Mouse (Mus musculus): ENCODE measurements around the gene Ncbp3.
A peak's percentile ranks its signal among the peaks of the same experiment; 100 is the strongest.

Gene Ncbp3

DNA sequence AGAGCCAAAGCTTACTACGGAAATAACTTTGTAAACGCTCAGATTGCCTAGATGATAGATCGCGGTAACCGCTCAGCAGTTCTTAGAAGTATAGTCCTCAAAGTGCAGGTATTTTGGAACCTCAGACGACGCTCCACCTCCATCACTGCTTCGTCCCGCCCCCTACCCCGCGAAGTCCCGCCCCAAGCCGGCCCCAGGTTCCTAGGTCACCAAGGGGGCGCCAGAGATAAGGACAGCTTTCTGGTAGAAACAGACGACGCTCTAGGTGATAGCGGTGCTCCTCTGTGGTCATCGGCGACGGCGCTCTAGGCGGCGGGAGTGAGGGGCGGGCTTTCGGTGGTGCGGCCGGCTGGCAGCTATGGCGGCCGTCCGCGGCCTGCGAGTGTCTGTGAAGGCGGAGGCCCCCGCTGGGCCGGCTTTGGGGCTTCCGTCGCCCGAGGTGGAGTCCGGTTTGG, at the start of gene Ncbp3:
Gene Ncbp3, plus strand, starts transcription at position 242 of the 455 bp plus-strand sequence.
- peak; percentile 97 for DNase-seq (ENCODE audit: low read depth, low spot score)

DNA sequence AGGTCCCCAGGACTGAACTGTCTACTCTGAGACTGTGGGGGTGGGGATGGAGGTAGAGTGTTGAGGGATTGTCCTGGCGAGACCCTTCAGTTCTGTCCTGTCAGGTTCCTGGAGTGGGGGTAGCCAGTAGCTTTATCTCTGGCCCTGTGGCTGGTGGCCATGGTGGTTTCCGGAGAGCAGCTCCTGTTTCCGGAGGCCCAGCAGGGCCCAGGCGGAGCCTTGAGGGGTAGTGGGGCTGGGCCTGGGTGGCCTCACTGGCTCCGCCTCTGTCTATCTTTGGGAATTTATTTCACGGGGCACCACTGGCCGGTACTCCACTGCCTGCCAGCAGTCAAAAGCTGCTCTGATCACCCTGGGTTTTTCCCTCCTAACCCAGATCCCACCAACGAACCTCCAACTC, 48.8 kb upstream of the Ncbp3 start, which contains the start of gene P2rx1:
Gene P2rx1, plus strand, starts transcription at position 333 of the 400 bp plus-strand sequence.
- DNase-seq (ENCODE audit: low read depth, low spot score) = no peak

DNA sequence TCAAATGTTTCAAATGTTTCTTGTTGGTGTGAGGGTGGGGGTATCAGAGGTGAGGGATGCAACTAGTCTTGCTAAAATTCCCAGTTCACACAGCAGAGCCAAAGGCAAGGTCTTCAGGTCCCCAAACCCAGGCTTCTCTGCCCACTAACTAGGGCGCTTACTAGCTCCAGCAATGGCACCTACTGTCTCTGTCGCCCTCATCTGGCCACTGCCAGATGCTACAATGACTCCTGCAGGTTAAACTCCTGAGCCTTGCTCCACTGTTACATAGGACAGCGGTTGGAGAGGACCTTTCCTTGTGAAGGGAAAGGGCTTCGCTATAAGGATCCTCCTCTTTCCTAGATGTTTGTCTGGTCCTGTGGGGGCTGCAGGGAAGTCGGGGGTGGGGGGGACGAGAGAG, 46.6 kb upstream of the Ncbp3 start:
- DNase-seq (ENCODE audit: low read depth, low spot score) = peak; percentile 74

DNA sequence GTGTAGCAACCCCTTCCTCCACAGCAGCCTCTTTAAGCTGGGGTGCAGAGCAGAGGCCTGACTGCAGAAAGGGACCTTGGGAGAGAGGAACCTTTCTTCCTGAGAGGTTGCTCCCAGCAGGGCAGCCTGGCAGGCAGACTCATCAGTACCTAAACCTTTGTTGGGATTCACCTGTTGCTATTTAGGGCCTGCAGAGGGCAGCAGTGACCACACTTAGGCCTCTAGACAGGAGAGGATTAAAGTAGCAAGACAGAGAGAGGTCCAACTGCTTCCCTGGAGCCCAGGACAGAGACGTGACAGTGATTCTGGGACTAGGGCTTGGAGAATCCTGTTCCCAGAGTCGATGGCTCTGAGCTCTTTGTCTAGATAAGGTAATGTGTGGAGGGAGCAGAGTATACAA, 41.2 kb upstream of the Ncbp3 start:
- DNase-seq (ENCODE audit: low read depth, low spot score) = peak; percentile 79

DNA sequence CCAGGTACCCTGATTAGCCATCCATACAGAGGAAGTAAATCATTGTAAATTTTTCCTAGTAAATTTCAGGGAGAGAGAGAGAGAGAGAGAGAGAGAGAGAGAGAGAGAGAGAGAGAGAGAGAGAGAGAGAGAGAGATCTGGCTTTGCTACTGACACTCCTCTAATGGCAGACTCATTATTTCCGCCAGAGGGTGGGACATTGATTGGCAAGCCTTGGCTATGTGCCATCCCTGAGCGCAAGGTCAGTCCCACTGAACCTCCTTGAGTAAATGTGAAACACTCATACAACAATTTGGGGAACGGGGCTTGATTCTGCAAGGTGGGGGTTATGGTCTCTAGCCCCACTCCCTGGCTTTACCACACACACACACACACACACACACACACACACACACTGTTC, 40.5 kb upstream of the Ncbp3 start:
- DNase-seq (ENCODE audit: low read depth, low spot score) = no peak

DNA sequence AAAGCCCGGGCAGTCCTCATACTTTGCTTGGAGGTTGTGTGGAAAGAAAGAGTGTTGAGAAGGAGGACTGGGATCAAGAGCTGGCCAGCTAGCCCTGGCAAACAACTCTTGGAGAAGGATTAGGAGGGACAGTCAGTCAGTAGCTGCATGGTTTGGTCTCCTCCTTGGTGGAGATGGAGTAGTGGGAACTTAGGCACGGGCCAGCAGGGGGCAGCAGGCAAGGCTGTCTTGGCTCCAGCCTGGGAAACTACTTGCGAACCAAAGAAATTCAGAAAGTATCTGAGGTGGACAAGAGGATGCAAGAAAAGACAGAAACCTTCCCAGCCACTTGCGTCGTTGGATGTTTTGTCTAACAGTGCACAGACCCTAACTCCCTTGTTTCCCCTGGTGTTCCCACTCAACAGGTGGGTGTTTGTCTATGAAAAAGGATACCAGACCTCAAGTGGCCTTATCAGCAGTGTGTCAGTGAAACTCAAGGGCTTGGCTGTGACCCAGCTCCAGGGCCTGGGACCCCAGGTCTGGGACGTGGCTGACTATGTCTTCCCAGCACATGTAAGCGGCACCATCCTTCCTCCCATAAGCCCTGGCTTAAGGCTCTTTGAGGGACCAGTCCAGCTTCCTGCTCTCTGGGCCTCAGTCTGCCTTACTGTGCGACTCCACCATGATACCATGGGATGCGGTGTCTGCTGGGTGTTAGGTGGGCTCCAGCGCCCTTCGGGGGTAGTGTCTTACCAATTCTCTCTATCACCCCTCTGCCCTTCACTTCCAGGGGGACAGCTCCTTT, 39.7 kb upstream of the Ncbp3 start:
- peak; percentile 71 for DNase-seq (ENCODE audit: low read depth, low spot score)

DNA sequence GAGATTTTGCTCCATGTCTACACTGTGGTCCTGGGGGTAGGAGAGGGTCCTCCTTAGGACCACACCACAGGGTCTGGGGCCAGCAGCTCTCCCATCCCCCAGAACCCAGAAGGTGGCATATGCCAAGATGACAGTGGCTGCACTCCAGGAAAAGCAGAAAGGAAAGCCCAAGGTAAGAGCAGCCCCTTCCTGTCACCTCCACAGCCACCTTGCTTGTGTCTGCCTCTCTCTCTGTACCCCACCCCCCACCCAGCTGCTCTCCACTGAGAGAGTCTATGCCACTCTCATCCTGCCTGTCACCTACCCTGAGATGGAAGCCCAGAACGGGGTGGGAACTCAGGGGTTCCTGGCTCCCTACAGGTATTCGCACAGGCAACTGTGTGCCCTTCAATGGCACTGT, 38.8 kb upstream of the Ncbp3 start:
- no peak for DNase-seq (ENCODE audit: low read depth, low spot score)

DNA sequence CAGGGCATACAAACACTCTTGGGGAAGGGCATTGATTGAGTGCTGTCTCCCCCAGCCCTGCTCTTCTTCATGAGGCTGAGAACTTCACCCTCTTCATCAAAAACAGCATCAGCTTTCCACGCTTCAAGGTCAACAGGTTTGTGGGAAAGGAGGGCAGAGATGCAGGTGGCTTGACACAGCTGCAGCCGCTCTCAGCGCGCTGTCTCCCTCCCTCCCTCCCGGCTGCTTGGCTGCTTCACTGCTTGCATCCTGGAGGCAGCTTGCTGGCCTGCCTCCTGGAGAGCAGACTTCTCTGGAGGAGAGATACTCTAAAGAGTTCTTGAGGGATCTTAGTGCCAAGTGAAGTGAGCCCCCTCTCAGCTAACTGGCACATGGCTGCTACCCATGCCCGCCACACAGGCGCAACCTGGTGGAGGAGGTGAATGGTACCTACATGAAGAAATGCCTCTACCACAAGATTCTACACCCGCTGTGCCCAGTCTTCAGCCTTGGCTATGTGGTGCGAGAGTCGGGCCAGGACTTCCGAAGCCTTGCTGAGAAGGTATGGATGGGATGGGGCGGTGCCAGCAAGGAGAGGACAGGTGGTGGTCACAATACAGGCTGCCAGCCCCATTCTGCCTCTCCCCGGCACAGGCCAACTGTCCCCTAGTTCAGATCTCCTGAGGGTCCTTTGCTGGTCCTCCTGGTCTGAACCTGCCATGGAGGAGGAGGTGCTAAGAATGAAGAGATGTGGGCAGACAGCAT, 37.9 kb upstream of the Ncbp3 start:
- peak; percentile 32 for DNase-seq (ENCODE audit: low read depth, low spot score)

DNA sequence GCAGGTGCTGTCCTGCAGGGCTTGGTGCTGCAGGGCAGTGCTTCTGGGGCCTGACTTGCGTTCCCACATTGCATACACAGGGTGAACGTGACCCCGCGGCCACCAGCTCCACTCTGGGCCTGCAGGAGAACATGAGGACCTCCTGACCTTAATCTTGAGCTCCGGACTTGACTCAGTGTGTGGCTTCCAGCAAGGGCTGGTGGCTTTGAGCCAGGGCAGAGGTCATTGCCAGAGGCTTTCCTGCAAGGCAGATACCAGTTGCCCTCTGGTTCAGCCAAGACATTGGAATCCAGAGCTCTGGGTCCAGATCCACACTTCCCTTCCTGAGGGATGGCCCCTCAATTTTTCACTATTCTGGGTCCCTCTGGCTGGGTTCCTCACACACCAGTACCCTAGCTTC, 33.6 kb upstream of the Ncbp3 start:
- no peak for DNase-seq (ENCODE audit: low read depth, low spot score)

DNA sequence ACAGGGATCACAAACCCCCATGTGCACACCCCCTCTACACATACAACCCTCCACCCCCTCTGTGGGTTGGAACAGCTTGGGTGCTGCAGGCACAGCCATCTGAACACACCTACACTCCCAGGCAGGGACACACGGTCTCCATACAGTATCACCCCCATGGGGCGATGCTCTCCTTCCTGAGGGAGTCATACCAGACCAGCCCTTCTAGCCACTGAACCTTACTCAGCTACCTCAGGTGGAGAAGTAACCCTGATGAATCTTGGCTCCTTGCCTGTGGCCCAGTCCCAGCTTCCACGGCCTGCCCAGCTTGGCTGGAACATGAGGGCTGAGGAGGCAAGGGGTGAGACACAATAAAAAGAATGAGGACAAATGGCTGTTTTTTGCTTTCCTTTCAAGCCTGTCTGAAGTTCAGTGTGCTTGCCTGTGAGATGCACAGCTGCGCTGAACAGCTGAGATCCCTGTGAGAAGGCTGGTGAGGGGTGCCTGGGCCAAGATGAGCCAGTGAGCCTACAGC, 32.7 kb upstream of the Ncbp3 start:
- no peak for DNase-seq (ENCODE audit: low read depth, low spot score)

DNA sequence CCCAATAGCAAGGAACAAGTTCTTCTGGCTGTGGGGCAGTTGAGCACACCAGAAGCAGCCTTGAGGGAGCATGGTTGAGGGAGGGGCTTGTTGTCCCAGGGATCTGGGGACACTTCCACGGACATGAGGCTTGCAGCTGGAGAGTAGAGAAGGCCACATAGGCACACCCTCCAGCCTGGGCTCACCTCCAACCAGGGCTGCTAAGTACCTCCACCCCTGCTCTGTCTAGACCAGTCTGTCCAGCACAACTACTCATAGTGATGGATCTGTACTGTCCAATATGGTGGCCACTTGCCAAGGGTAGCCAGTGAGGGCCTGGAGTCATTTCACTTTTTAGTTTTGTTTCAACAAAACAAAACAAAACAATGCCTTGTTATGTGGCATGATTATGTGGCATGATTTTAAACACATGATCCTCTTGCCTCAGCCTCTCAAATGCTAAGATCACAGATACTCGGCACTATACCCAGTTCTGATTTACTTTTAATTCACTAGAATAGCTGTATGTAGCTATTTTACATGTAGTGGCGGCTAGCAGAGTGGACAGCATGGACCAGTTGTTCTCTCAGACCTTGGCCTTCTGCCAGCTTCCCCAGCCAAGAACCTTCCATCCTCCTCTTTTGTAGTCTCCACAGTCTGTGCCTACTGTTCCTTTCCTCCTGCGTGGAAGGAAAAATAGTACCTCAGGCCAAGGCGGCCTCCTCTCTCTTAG, 32.0 kb upstream of the Ncbp3 start:
- no peak for DNase-seq (ENCODE audit: low read depth, low spot score)

DNA sequence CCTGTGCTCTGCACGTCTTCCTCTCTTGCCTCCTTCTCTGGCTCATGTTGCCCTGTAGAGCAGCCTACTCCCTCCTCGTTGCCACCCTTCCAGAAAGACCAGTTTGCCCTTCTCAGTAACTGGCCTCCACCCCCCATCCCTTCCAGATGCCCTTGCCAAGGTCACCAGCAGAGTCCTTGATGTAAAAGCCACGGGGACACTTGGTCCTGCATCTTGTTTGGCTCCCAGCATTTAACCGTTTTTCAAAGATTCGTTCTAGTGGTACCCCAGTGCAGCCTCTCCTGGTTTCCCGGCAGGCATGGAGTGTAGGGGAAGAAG, 31.5 kb upstream of the Ncbp3 start:
- DNase-seq (ENCODE audit: low read depth, low spot score) = no peak

DNA sequence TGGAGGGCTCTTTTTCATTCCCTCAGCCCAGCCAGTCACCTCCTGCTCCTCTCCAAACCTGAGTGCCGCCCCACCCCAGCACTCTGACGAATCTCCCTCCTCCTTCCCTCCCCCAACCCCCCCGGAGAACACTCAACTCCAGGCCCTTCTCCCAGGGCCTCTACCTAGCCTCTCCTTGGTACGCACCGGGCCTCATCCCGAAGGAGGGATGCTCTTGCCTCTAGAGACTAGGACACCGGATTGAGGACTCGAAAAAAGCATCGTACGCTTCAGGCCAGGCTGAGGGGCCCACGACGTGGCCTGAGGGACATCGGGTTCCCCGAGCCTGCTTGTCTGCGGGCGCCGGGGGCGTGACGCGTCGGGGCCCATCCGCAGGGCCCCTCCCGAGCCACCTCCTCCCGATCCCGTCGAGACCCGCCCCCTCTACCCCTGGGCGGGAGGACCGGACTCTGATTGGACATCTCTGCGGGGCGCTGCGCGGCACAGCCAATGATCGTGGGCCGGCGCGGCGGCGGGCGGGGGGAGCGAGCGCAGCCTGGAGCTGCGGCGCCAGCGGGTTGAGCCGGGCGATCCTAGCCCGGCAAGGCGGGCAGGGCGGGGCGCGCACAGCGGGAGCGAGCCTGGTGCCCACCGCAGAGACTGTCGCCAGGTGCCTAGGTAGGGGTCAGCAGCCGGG, 29.0 kb upstream of the Ncbp3 start, which contains the start of gene Camkk1:
Gene Camkk1, plus strand, starts transcription at position 538 of the 676 bp plus-strand sequence.
- DNase-seq (ENCODE audit: low read depth, low spot score) = peak; percentile 93

DNA sequence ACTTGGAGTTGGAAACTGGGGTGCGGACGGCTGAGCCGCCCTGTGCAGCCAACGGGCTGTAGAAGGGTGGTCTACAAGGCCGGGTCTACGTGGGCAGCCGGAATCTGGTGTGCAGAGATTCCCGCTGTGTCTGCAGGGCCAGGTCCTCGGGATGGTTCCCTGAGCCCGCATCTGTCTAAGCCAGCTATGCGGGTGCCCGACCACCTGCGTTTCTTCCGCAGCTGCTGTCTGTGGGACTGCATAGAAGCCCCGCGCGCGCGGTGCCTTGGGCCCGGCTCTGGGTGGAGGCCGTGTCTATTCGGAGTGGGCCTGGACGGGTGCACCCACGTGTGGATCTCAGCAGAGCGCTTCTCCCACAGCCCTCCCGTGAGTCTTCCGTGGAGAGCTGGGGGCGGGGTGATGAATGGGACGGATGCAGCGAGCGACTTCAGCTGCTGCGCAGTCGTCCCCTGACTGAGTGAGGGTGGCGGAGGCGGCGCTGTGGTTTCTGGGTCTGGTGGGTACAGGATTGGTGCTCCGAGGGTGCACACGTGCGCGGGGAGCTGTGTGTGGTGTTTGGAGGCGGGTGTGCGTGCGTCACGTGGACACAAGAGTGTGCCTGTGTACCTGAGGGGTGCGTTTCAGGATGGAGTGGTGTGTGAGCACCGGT, 28.3 kb upstream of the Ncbp3 start:
- peak; percentile 85 for DNase-seq (ENCODE audit: low read depth, low spot score)

DNA sequence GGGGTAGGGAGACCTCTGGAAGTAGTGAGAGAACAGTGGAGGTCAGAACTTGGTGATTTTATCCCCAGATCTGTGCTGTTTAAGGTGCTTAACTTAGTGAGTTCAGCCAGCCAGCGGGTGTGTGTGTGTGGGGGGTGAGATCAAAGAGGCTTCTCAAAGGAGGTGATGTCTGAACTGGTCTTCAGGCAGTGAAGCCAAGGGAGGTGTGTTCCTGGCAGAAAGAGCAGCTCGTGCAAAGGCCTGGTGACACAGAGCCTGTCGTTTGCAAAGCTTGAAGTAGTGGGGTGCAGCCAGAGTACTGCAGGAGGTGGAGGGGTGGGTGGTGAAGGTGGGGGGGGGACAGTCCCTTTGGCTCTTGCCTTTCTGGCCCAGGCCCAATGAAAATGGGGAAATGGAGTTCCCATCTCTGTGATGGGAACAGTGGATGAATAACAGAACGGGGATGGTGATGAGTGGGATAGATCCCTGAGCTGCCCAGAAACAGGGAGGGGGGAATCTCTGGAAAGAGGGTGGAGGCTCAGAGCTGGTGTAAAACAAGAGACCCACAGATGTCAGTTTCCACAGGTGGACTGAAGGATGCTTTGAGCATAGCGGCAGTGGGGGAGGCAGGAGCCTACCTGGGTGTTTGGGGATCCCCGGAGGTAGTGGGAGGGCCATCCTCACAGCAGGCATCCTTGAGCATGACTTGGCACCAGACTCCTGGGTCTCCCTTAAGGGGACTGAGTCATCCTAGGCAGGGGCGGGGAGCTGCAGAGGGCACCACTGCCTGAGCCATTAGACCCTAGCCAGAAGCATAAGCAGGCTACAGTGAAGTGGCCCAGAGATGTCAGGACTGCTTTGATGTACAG, 26.4 kb upstream of the Ncbp3 start:
- no peak for DNase-seq (ENCODE audit: low read depth, low spot score)

DNA sequence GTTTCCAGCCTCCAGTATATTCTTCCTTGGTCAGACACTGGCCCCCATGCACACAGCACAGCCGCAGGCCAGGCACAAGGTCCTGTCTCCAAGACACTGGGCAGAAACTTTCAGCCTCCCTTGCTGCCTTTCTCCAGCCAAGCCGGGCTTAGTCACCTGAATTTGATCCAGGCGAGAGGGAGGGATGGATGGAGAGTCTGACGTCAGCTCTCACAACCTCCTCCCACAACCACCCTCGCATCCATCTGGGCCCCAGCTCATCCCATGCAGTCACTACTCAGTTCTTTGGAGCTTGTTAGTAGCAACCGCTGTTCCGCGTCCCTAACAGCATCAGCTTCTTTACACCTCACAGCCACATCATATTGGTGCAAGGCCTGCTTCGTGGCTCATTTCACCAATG, 24.5 kb upstream of the Ncbp3 start:
- DNase-seq (ENCODE audit: low read depth, low spot score) = no peak

DNA sequence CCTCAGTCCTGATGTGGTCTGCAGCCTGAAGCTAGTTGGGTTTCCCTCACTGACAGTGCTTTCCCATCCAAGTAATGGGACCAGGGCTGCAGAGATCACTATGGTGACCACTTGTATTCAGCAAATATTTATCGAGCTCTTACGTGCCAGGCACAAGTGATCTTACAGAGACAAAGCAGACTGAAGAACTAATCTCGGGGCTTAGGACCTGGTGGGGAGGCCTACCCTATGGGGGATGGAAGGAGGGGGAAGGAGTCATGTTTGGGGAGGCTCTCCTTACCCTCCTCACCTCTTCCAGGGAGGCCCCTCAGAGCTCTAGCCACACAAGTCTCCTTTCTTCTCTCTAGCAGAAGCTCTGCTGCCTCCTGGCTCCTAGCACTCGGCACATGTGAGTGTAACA, 23.8 kb upstream of the Ncbp3 start:
- no peak for DNase-seq (ENCODE audit: low read depth, low spot score)

DNA sequence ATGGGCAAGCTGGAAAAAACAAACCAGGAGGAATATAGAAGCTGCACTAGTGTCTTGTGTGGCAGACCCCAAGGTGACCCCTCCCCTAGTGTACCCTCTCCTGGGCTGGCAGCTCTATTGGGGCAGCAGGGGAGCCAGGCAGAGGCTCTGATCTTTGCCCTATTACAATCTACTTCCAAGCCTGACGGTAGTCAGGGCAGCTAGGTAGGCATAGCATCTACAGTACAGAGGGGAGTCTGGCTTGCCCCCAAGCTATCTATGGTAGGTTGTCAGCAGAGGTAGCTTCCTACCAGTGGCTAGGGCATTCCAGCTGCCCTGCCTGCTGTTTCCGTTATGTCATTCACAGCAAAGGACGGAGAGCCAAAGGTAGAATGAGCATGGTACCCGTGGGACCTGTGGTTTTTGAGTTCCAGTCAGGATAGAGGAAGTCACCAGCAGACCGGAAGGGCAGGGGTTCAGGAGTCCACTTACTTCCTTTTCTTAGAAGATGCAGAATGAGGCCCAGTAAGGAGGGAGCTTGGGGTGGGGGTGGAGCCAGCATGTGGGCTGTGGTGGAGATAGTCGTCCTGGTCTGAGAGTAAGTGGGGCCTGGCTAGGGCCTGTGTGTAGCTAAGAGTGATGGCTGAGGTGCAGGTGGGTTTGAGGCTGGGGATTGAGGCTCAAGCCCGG, 23.2 kb upstream of the Ncbp3 start:
- DNase-seq (ENCODE audit: low read depth, low spot score) = peak; percentile 84

DNA sequence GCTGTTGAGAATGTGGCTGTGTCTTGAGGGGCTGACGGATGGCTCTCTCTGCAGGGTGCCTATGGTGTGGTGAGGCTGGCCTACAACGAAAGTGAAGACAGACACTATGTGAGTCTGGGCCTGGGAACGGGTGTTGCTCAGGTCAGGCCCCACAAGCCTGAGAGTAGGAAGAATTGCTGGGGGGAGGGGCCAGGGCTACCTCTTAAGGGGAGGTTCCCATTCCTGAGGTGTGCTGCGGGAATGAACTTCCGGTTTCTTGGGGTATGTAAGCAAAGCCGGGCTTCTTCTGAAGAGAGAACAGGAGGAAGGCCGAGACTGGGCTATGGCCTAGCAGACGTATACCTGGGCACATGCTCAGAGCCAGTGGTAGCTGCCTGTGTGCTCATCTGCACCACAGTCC, 20.6 kb upstream of the Ncbp3 start:
- DNase-seq (ENCODE audit: low read depth, low spot score) = no peak
